10 mouse cellular contexts compared by ENCODE assay signal in genomic region chr8:89026139-89026520, GRCm38 (mm10). TPM values are rescaled to one million over a fixed set of nuclear protein-coding genes. Genes with fewer than 3 reads are reported as not detected.
DNase-seq lines count a peak whose midpoint lies in the region; ATAC-seq and TF ChIP-seq lines count a peak whose summit lies in the region.
"Had no signal": no experiment of that assay in that cellular context is flagged by ENCODE, and none has a peak within 500 bp of the region (broad histone marks: within the 10 kb centered on the region; RNA-seq: fewer than 3 reads in every experiment).

No protein-coding gene starts in this region.

- ATAC-seq in liver, embryonic 13.5 days (ENCODE audit: low read depth): 0 out of 2 replicates have a peak, but pooled peaks have one; percentile 2
- ATAC-seq in stomach, postnatal 0 days (ENCODE audit: low FRiP score, low TSS enrichment): 0 out of 2 replicates have a peak, but pooled peaks have one; percentile 6

- no peaks in the 10 kb centered on the region for H3K27me3 ChIP-seq in testis, adult 2 months (ENCODE audit: control insufficient read depth, insufficient read depth, low read length)
- H3K27me3 ChIP-seq in liver, embryonic 13.5 days: peaks cover 17% of the 10 kb centered on the region
- peaks cover 4% of the 10 kb centered on the region; the same call in 1 of the 2 replicates for H3K27me3 ChIP-seq in stomach, postnatal 0 days (ENCODE audit: control insufficient read depth, insufficient read depth, low read length)

- H3K36me3 ChIP-seq in testis, adult 2 months (ENCODE audit: control insufficient read depth, insufficient read depth, low read length): no peaks in the 10 kb centered on the region
- 0 out of 2 replicates have a peak, but pooled peaks cover 7% of the 10 kb centered on the region for H3K36me3 ChIP-seq in liver, embryonic 13.5 days
- no peaks in the 10 kb centered on the region for H3K36me3 ChIP-seq in stomach, postnatal 0 days (ENCODE audit: control insufficient read depth, insufficient read depth, low read length)

- no peak for TF ChIP-seq POLR2A in testis, adult 2 months (IDR thresholded peaks at IDR 0.05; ENCODE audit: control insufficient read depth, low read depth, low read length)

- H3K27ac ChIP-seq in testis, adult 2 months (ENCODE audit: control insufficient read depth, insufficient read depth, low read depth, low read length): no peak overlapping the region
- no peak overlapping the region for H3K27ac ChIP-seq in liver, embryonic 13.5 days
- no peak overlapping the region for H3K27ac ChIP-seq in stomach, postnatal 0 days (replicated peaks)

- H3K4me3 ChIP-seq in testis, adult 2 months (ENCODE audit: control insufficient read depth, low read depth, low read length): peak overlapping the region; percentile 21; the same call in 1 of the 2 replicates
- peak overlapping the region; percentile 35; the same call in 1 of the 2 replicates for H3K4me3 ChIP-seq in liver, embryonic 13.5 days (replicated peaks)
- no peak overlapping the region; the same call in 1 of the 2 replicates for H3K4me3 ChIP-seq in stomach, postnatal 0 days (ENCODE audit: low read depth, low read length)

- TF ChIP-seq CTCF in testis, adult 2 months (IDR thresholded peaks at IDR 0.05; ENCODE audit: control insufficient read depth, insufficient read depth, insufficient replicate concordance, low read depth, low read length): no peak
- TF ChIP-seq CTCF in stomach, postnatal 0 days (IDR thresholded peaks at IDR 0.05; ENCODE audit: low read depth): no peak

- no peak for TF ChIP-seq EP300 in stomach, postnatal 0 days (optimal IDR thresholded peaks at IDR 0.05)

- peak; percentile 80 for DNase-seq in heart, adult 11 months
- DNase-seq in heart, postnatal 4 days: no peak
- DNase-seq in testis, postnatal 10 days (ENCODE audit: low spot score): no peak
- no peak for DNase-seq in liver, embryonic 13.5 days
- no peak for DNase-seq in stomach, postnatal 0 days (ENCODE audit: low spot score)
- DNase-seq in ovary, postnatal 10 days (ENCODE audit: low spot score): no peak
- no peak for DNase-seq in adrenal gland, postnatal 14 days
- DNase-seq: adrenal gland, postnatal 10 days had no signal

- H3K4me2 ChIP-seq in liver, embryonic 13.5 days: peak overlapping the region; percentile 57
- peak overlapping the region; percentile 42; the same call in 1 of the 2 replicates for H3K4me2 ChIP-seq in stomach, postnatal 0 days (replicated peaks; ENCODE audit: low read depth)

- 31% methylated on average over 13 of the region's 13 CpGs for WGBS in liver, embryonic 13.5 days (ENCODE audit: insufficient replicate concordance)
- WGBS in stomach, postnatal 0 days: 31% methylated on average over 12 of the region's 13 CpGs

- no peaks in the 10 kb centered on the region for H3K9me3 ChIP-seq in liver, embryonic 13.5 days (replicated peaks)
- H3K9me3 ChIP-seq in stomach, postnatal 0 days (ENCODE audit: control insufficient read depth, low read length): no peaks in the 10 kb centered on the region

- H3K4me1 ChIP-seq in testis, adult 2 months (ENCODE audit: control insufficient read depth, insufficient read depth, low read length): peaks cover 6% of the 10 kb centered on the region
- peaks cover 5% of the 10 kb centered on the region for H3K4me1 ChIP-seq in liver, embryonic 13.5 days (replicated peaks)
- H3K4me1 ChIP-seq in stomach, postnatal 0 days (replicated peaks; ENCODE audit: control insufficient read depth, insufficient read depth): no peaks in the 10 kb centered on the region

- H3K9ac ChIP-seq in liver, embryonic 13.5 days: no peak overlapping the region
- no peak overlapping the region for H3K9ac ChIP-seq in stomach, postnatal 0 days (ENCODE audit: low read length)

RNA-seq across cellular contexts. Expression of gene Sall1, which starts 17.8 kb away (rescaled TPM):
- total RNA-seq in heart, postnatal 4 days (2021): 1 to 10 TPM; 5.0 to 6.3 TPM
- polyA plus RNA-seq in testis, adult 2 months (2012; rRNA removed): 0.38 and 0.58 TPM in 2 replicates
- polyA plus RNA-seq in liver, embryonic 13.5 days (2015; fragmentation: Nextera tagmentation; extraction: Ambion mirVana): 0.85 and 1.0 TPM in 2 replicates
- polyA plus RNA-seq in stomach, postnatal 0 days (2015; fragmentation: Nextera tagmentation; extraction: Ambion mirVana): 0.76 and 0.83 TPM in 2 replicates
- total RNA-seq in adrenal gland, postnatal 14 days (2021): 0.26 and 2.9 TPM in 2 replicates
- total RNA-seq: megakaryocyte-erythroid progenitor cell, adult 5-6 weeks had no signal
